In genomic region chr1:180247901-180248300, GRCm38 (mm10) we compare ENCODE assay signal across 17 mouse cellular contexts. TPM values are rescaled to one million over a fixed set of nuclear protein-coding genes. Genes with fewer than 3 reads are reported as not detected.
DNase-seq lines count a peak whose midpoint lies in the region; ATAC-seq and TF ChIP-seq lines count a peak whose summit lies in the region.
"Had no signal": no experiment of that assay in that cellular context is flagged by ENCODE, and none has a peak within 500 bp of the region (broad histone marks: within the 10 kb centered on the region; RNA-seq: fewer than 3 reads in every experiment).

No protein-coding gene starts in this region.

- H3K27ac ChIP-seq in heart, embryonic 10.5 days: peak overlapping the region; percentile 69; the same call in 1 of the 2 replicates
- H3K27ac ChIP-seq in liver, embryonic 13.5 days: peak overlapping the region; percentile 80
- no peak overlapping the region for H3K27ac ChIP-seq in hindbrain, postnatal 0 days
- H3K27ac ChIP-seq: embryonic facial prominence, embryonic 12.5 days; limb, embryonic 15.5 days; stomach, postnatal 0 days had no signal

- peak; percentile 56 for ATAC-seq in liver, embryonic 13.5 days (ENCODE audit: low read depth)
- peak; percentile 80 for ATAC-seq in megakaryocyte-erythroid progenitor cell, adult 5-6 weeks (replicated peaks; ENCODE audit: low FRiP score, low TSS enrichment, poor library complexity, severe bottlenecking)
- no peak for ATAC-seq in hindbrain, postnatal 0 days
- ATAC-seq: midbrain, embryonic 16.5 days had no signal

- peaks cover 61% of the 10 kb centered on the region for H3K4me1 ChIP-seq in heart, embryonic 10.5 days
- H3K4me1 ChIP-seq in liver, embryonic 13.5 days (replicated peaks): peaks cover 76% of the 10 kb centered on the region
- H3K4me1 ChIP-seq in hindbrain, postnatal 0 days (ENCODE audit: insufficient read depth, low read length): no peaks in the 10 kb centered on the region

- no peaks in the 10 kb centered on the region for H3K9me3 ChIP-seq in heart, embryonic 10.5 days
- no peaks in the 10 kb centered on the region; the same call in 1 of the 2 replicates for H3K9me3 ChIP-seq in liver, embryonic 13.5 days (replicated peaks)
- no peaks in the 10 kb centered on the region for H3K9me3 ChIP-seq in hindbrain, postnatal 0 days (ENCODE audit: low read length)
- H3K9me3 ChIP-seq: embryonic facial prominence, embryonic 12.5 days; limb, embryonic 15.5 days had no signal

- WGBS in heart, embryonic 10.5 days: 38% methylated on average over 7 of the region's 7 CpGs
- 13% methylated on average over 7 of the region's 7 CpGs for WGBS in liver, embryonic 13.5 days (ENCODE audit: insufficient replicate concordance)
- 79% methylated on average over 7 of the region's 7 CpGs for whole genome bisulfite sequencing in hindbrain, postnatal 0 days

- TF ChIP-seq CTCF in hindbrain, postnatal 0 days (IDR thresholded peaks at IDR 0.05; ENCODE audit: low read depth): no peak

- intact Hi-C loops in heart, postnatal 14 days (cut with DNase I): no loop called here

- no peak overlapping the region for H3K4me3 ChIP-seq in heart, embryonic 10.5 days
- H3K4me3 ChIP-seq in liver, embryonic 13.5 days (replicated peaks): 0 out of 2 replicates have a peak overlapping the region, but pooled peaks have one; percentile 3
- H3K4me3 ChIP-seq in hindbrain, postnatal 0 days (ENCODE audit: low read length): no peak overlapping the region
- H3K4me3 ChIP-seq: embryonic facial prominence, embryonic 12.5 days; limb, embryonic 15.5 days had no signal

- peak overlapping the region; percentile 53 for H3K4me2 ChIP-seq in liver, embryonic 13.5 days
- H3K4me2 ChIP-seq in hindbrain, postnatal 0 days (ENCODE audit: low read depth, low read length): no peak overlapping the region
- H3K4me2 ChIP-seq: embryonic facial prominence, embryonic 12.5 days; limb, embryonic 15.5 days had no signal

- DNase-seq in heart, embryonic 10.5 days (ENCODE audit: low spot score): no peak
- DNase-seq in heart, postnatal 14 days: no peak
- DNase-seq in ovary, adult 18-20 months (ENCODE audit: low spot score): peak; percentile 18
- no peak for DNase-seq in ovary, postnatal 10 days (ENCODE audit: low spot score)
- DNase-seq in liver, embryonic 13.5 days: no peak
- no peak for DNase-seq in hindbrain, postnatal 0 days (ENCODE audit: low spot score)
- no peak for DNase-seq in spleen, postnatal 14 days (ENCODE audit: low spot score in 2 of 2)
- DNase-seq: cerebellum, adult 8-10 months; kidney, adult 8-10 months; lung, postnatal 14 days; retina, postnatal 1 day; right cerebral cortex, postnatal 4 days had no signal

- H3K9ac ChIP-seq in liver, embryonic 13.5 days: peak overlapping the region; percentile 47; the same call in 1 of the 2 replicates
- H3K9ac ChIP-seq in hindbrain, postnatal 0 days (replicated peaks; ENCODE audit: low read length): no peak overlapping the region
- H3K9ac ChIP-seq: embryonic facial prominence, embryonic 12.5 days; limb, embryonic 15.5 days had no signal

- peaks cover 10% of the 10 kb centered on the region; the same call in 1 of the 2 replicates for H3K36me3 ChIP-seq in heart, embryonic 10.5 days
- peaks cover 15% of the 10 kb centered on the region for H3K36me3 ChIP-seq in liver, embryonic 13.5 days
- H3K36me3 ChIP-seq in hindbrain, postnatal 0 days (ENCODE audit: insufficient read depth, low read length): no peaks in the 10 kb centered on the region
- H3K36me3 ChIP-seq: embryonic facial prominence, embryonic 12.5 days; limb, embryonic 15.5 days had no signal

- no peaks in the 10 kb centered on the region; the same call in 1 of the 2 replicates for H3K27me3 ChIP-seq in heart, embryonic 10.5 days (ENCODE audit: insufficient read depth, poor library complexity, severe bottlenecking)
- no peaks in the 10 kb centered on the region for H3K27me3 ChIP-seq in liver, embryonic 13.5 days
- H3K27me3 ChIP-seq in hindbrain, postnatal 0 days (ENCODE audit: insufficient read depth, low read length): no peaks in the 10 kb centered on the region
- H3K27me3 ChIP-seq: embryonic facial prominence, embryonic 12.5 days; limb, embryonic 15.5 days had no signal

RNA-seq across cellular contexts. Expression of gene Psen2, which starts 15.3 kb away (rescaled TPM):
- polyA plus RNA-seq in heart, embryonic 10.5 days (2016; fragmentation: Nextera tagmentation; extraction: Ambion mirVana): 15.6 and 16.4 TPM in 2 replicates
- 10 to 100 TPM; 12.0 to 13.0 TPM for total RNA-seq in heart, postnatal 14 days (2021)
- polyA plus RNA-seq in liver, embryonic 13.5 days (2015; fragmentation: Nextera tagmentation; extraction: Ambion mirVana): 22.2 and 23.7 TPM in 2 replicates
- total RNA-seq in megakaryocyte-erythroid progenitor cell, adult 5-6 weeks (2014; fragmentation: Nextera tagmentation): 75.6 and 93.3 TPM in 2 replicates
- 39.5 and 66.4 TPM in 2 replicates for total RNA-seq in megakaryocyte-erythroid progenitor cell, adult 5-6 weeks (2017)
- total RNA-seq in hindbrain, postnatal 0 days (2014; rRNA removed): 26.6 and 33.5 TPM in 2 replicates
- 23.2 and 23.7 TPM in 2 replicates for polyA plus RNA-seq in hindbrain, postnatal 0 days (2015; fragmentation: Nextera tagmentation; extraction: Ambion mirVana)

RNA-seq across cellular contexts. Expression of gene Coq8a, which starts 48.5 kb away (rescaled TPM):
- 4.0 and 8.2 TPM in 2 replicates for polyA plus RNA-seq in heart, embryonic 10.5 days (2016; fragmentation: Nextera tagmentation; extraction: Ambion mirVana)
- total RNA-seq in heart, postnatal 14 days (2021): 100 to 1,000 TPM; 741 to 790 TPM
- 6.7 and 8.6 TPM in 2 replicates for polyA plus RNA-seq in liver, embryonic 13.5 days (2015; fragmentation: Nextera tagmentation; extraction: Ambion mirVana)
- total RNA-seq in megakaryocyte-erythroid progenitor cell, adult 5-6 weeks (2014; fragmentation: Nextera tagmentation): 6.3 and 8.4 TPM in 2 replicates
- 18.3 and 22.3 TPM in 2 replicates for total RNA-seq in megakaryocyte-erythroid progenitor cell, adult 5-6 weeks (2017)
- total RNA-seq in hindbrain, postnatal 0 days (2014; rRNA removed): 3.4 and 6.0 TPM in 2 replicates
- polyA plus RNA-seq in hindbrain, postnatal 0 days (2015; fragmentation: Nextera tagmentation; extraction: Ambion mirVana): 9.2 and 12.2 TPM in 2 replicates

Comparison
In these comparisons a context has a peak if more than half of its experiments do, and no peak if none do; other contexts are left out.
1. RNA of gene Coq8a, which starts 48.5 kb away (total RNA-seq): 741 to 790 TPM in heart, postnatal 14 days; 6.3 to 22.3 TPM in megakaryocyte-erythroid progenitor cell, adult 5-6 weeks and 3.4 to 6.0 TPM in hindbrain, postnatal 0 days; every median in the first group is over 10 times any median in the second.